Mouse (Mus musculus) embryonic facial prominence, embryonic 11.5 days (tissue): ENCODE measurements around the gene Zfp599. TPM values are rescaled to one million over a fixed set of nuclear protein-coding genes. Genes with fewer than 3 reads are reported as not detected.
"Not testable (repeated sequence)": the region's sequence is repeated elsewhere in the genome, so short reads cannot be mapped to it uniquely, and the experiment has no call there.

Source experiments
- ATAC-seq: fragments of 200-750 bp; cut with Nextera tagmentation; replicated peaks from 2 replicates; pipeline ENCODE4 v1.8.0; 2017; ENCODE audit warnings: low read depth; ENCODE audit not compliant: insufficient number of reproducible peaks, low FRiP score, low TSS enrichment
- DNase-seq: peaks from one replicate; pipeline ENCODE4 v3.0.0-alpha.2; 2015; ENCODE audit warnings: low spot score
- H3K27ac ChIP-seq: fragments of 300-500 bp; sonication (generic); replicated peaks from 2 replicates; pipeline ENCODE4 v1.5.1; 2014; ENCODE audit warnings: mild to moderate bottlenecking, low read depth, low read length, control low read depth
- H3K27me3 ChIP-seq: fragments of 300-500 bp; sonication (generic); 2 replicates; pipeline ENCODE4 v1.6.1; 2014; ENCODE audit warnings: mild to moderate bottlenecking, low read length, moderate library complexity, mixed read lengths; ENCODE audit not compliant: control insufficient read depth, insufficient read depth
- H3K36me3 ChIP-seq: fragments of 300-500 bp; sonication (generic); replicated peaks from 2 replicates; pipeline ENCODE4 v1.6.1; 2014; ENCODE audit warnings: low read depth, mild to moderate bottlenecking, low read length, moderate library complexity, mixed read lengths; ENCODE audit not compliant: control insufficient read depth, insufficient read depth
- H3K4me1 ChIP-seq: fragments of 300-500 bp; sonication (generic); 2 replicates; pipeline ENCODE4 v1.6.1; 2014; ENCODE audit warnings: low read length, mixed read lengths; ENCODE audit not compliant: control insufficient read depth, insufficient read depth
- H3K4me2 ChIP-seq: fragments of 300-500 bp; sonication (generic); 2 replicates; pipeline ENCODE4 v1.6.1; 2014; ENCODE audit warnings: low read depth, mild to moderate bottlenecking, control low read depth, low read length, moderate library complexity
- H3K4me3 ChIP-seq: fragments of 300-500 bp; sonication (generic); 2 replicates; pipeline ENCODE4 v1.5.1; 2014; ENCODE audit warnings: low read depth, low read length, control low read depth
- H3K9ac ChIP-seq: fragments of 300-500 bp; sonication (generic); replicated peaks from 2 replicates; pipeline ENCODE4 v1.6.1; 2014; ENCODE audit warnings: mild to moderate bottlenecking, control low read depth, low read length
- H3K9me3 ChIP-seq: fragments of 300-500 bp; sonication (generic); replicated peaks from 2 replicates; pipeline ENCODE4 v1.6.1; 2016; ENCODE audit warnings: mild to moderate bottlenecking, low read length, inconsistent platforms, mixed read lengths; ENCODE audit not compliant: control insufficient read depth
- WGBS: fragments of 180-500 bp; shearing (Covaris S2); extraction: QIAGEN DNeasy Blood & Tissue Kit; methylation state at CpG from one replicate; pipeline ENCODE4 v1.1.7; 2014; 5-methylcytosine and 5-hydroxymethylcytosine counted together
- polyA plus RNA-seq: library from polyadenylated mRNA; unstranded; fragments of >200 nt; fragmentation: Nextera tagmentation; extraction: Ambion mirVana; gene quantifications from 2 replicates; pipeline ENCODE4 v1.2.1, GENCODE M21; 2014

Gene Zfp599
- polyA plus RNA-seq, 1 experiment from 2014 or later = 9.6 TPM

DNA sequence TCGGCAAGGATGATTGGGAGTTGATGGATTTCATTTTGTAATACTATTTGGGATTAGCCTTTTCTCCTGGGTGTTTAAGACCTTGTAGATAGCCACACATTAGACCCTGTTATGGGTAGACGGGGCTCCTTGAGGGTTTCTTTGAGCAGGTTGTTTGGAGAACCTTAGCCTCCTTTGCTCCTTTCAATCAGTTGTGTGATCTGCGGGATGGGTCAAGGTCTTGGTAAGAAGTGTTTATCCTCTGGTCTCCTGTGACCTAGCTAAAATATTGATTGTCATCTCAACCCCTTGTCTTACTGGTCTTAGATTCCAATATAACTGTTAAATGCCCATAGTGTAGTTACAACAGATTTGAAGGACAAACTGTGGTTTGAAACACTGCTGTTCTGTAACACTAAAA is 29.6 kb downstream of the Zfp599 start:
- H3K4me2 ChIP-seq = no peak overlapping the region
- DNase-seq (no peak), ATAC-seq (no peak)
- H3K4me3 ChIP-seq = no peak overlapping the region
- H3K36me3 ChIP-seq = no peaks in the 10 kb centered on the region; the same call in 1 of the 2 replicates
- no peak overlapping the region for H3K27ac ChIP-seq
- no peaks in the 10 kb centered on the region; the same call in 1 of the 2 replicates for H3K4me1 ChIP-seq
- 94% methylated on average over 3 of the region's 3 CpGs for WGBS
- no peak overlapping the region for H3K9ac ChIP-seq
- no peaks in the 10 kb centered on the region for H3K27me3 ChIP-seq
- H3K9me3 ChIP-seq = no peaks in the 10 kb centered on the region

DNA sequence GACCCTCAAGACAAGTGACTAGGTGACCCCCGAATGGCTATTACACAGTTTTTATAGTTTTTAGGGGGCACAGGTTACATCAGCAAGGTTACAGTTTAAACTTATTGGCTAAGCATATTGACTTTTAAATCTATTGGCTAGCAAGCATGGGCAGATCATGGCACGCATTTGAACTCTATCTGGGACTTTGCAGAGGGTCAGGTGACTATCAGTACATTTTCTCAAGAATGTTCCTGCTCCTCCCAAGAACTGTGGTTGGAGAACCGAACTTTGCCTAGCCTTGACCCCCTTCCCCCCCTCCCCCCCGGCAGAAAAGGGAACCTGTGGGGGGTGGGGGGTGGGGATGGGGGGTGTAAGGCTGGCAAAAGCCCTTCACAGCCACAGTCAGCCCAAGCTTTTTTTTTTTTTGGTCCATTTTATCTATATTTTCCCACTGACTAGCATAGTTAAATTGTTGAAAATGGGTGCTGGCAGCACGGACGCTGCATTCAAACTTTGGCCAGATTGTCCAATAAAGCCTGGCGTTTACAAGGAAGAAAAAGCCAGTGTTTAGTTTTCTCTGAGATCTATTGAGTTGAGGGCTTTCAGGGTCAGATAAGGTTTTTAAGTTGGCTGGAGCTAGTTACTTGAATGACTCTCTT is 30.2 kb downstream of the Zfp599 start:
- no peak overlapping the region for H3K9ac ChIP-seq
- no peaks in the 10 kb centered on the region for H3K9me3 ChIP-seq
- no peaks in the 10 kb centered on the region; the same call in 1 of the 2 replicates for H3K4me1 ChIP-seq
- H3K36me3 ChIP-seq = no peaks in the 10 kb centered on the region
- ATAC-seq = no peak
- no peaks in the 10 kb centered on the region for H3K27me3 ChIP-seq
- WGBS = 89% methylated on average over 6 of the region's 7 CpGs
- no peak overlapping the region for H3K27ac ChIP-seq
- H3K4me3 ChIP-seq = no peak overlapping the region
- H3K4me2 ChIP-seq = no peak overlapping the region
- DNase-seq = no peak

DNA sequence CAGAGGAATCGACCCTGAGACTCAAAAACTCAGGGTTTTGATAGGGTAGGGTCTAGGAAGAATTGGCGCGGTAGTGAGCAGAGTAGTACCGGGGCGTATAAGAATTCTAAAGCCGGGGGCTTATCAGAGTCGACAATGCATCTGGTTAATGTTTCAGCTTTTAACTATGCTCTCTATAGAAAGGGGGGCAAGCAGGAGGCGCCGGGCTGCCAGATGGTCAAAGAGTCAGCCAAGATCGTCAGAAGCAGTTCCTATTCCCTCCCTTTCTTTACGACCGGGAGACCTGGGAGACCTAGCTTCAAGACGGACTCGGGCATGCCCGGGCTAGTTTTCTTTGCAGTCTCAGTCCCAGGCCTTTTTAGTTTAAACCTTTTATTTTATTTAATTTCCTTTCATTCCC is 32.8 kb downstream of the Zfp599 start:
- no peaks in the 10 kb centered on the region for H3K27me3 ChIP-seq
- 90% methylated on average over 15 of the region's 15 CpGs for WGBS
- no peaks in the 10 kb centered on the region for H3K9me3 ChIP-seq
- H3K36me3 ChIP-seq = no peaks in the 10 kb centered on the region
- no peak for DNase-seq
- H3K4me2 ChIP-seq = no peak overlapping the region
- no peak overlapping the region for H3K9ac ChIP-seq
- no peak overlapping the region for H3K4me3 ChIP-seq
- H3K4me1 ChIP-seq = no peaks in the 10 kb centered on the region; the same call in 1 of the 2 replicates
- H3K27ac ChIP-seq = no peak overlapping the region
- ATAC-seq = no peak

DNA sequence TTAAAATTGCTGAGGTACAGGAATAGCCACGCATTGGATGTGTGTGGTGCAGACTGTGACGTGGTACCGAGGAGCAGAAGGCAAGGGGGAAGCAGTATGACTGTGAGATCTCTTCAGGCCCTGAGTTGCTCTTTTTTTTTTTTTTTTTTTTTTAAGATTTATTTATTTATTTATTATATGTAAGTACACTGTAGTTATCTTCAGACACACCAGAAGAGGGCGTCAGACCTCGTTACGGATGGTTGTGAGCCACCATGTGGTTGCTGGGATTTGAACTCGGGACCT is 33.4 kb downstream of the Zfp599 start:
- not testable (repeated sequence) for H3K9me3 ChIP-seq, ATAC-seq, H3K27ac ChIP-seq, H3K9ac ChIP-seq, H3K27me3 ChIP-seq, H3K4me3 ChIP-seq, H3K36me3 ChIP-seq, DNase-seq, H3K4me1 ChIP-seq
- peak overlapping the region; percentile 55; the same call in 1 of the 2 replicates for H3K4me2 ChIP-seq
- WGBS = 72% methylated on average over 7 of the region's 7 CpGs

DNA sequence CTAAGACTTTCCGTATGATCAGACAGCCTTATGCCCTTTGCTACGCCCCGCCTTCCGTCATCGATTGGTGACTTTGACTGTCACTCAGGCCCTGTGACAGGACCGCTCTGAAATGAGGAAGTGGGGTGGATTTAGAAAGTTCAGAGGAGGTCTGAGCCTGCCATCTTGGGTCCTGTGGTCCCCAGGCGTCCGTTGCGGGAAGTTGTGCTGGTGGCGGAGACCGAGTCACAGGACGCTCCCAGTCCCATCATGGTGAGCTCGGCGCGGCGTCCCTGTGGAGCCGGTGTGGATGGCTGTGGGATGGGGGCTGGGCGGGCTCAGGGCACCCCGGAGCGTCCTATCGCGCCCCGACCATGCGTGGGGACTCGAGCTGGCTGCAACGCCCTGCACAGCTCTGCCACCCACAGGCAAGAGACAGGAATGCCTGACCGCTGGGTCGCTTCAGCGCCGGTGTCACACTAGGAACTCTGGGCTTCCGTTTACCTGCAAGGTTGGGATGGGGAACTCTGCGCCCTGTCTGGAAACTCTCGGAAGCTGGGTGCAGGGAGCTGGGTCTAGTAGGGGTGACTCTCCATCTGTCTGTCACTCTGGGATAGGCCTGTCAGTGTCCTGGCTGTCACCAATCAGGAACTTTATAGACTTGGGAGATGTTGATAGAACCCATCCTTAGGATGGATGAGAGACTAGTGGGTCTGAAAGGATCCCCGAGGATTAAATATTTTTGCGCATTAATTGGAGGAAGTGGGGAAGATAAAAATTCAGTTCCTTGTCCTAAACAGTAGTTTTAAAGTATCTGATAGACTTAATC is 33.9 kb downstream of the Zfp599 start, which contains the start of gene Zfp809:
TSS of gene Zfp809 (plus strand) at position 134 of the 808 bp plus-strand sequence.
- Histone ChIP-seq H3K4me3 (peak within 1 kb of the TSS; percentile 70), H3K9me3 (no peaks in the 10 kb centered on the region), H3K27ac (peak within 1 kb of the TSS; percentile 72; the same call in 1 of the 2 replicates), H3K27me3 (no peaks in the 10 kb centered on the region), H3K4me1 (no peaks in the 10 kb centered on the region), H3K4me2 (peak within 1 kb of the TSS; percentile 55), H3K9ac (peak within 1 kb of the TSS; percentile 84), H3K36me3 (no peaks in the 10 kb centered on the region)
- ATAC-seq = peak; percentile 98
- DNase-seq = peak; percentile 97
- under 1% methylated on average over 35 of the region's 35 CpGs for WGBS

DNA sequence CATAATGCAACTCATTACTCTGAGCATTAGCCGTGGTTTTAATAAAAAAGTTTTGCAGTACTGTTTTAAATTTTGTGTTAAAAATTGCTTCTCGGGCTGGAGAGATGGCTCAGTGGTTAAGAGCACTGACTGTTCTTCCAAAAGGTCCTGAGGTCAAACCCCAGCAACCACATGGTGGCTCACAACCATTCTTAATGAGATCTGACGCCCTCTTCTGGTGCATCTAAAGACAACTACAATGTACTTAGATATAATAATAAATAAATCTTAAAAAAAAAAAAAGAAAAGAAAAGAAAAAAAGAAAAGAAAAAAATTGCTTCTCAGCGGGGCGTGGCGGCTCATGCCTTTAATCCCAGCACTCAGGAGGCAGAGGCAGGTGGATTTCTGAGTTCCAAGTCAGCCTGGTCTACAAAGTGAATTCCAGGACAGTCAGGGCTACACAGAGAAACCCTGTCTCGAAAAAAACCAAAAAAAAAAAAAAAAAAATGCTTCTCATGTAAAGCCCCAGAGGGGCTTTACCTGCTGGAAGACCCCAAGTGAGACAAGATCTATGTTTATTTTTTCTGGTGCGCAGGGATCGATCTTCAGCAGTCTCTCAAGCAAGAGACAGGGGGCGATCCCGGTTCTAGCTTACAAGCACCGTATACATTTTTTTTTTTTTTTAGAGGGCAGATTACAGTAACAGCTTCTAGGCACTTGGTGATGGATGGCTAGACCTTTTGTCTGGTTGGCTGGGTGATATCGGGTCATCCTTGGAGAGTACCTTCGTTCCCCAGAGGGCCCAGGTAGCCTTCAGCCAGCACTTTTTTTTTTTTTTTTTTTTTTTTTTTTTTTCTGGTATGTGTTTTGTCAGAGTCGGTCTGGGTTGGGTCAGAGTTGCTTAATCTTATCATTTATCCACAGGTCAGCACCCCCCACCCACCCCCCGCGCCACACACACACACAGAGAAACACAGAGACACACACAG is 34.9 kb downstream of the Zfp599 start:
- ATAC-seq (peak; percentile 10; the same call in 1 of the 2 replicates), DNase-seq (peak; percentile 66)
- Histone ChIP-seq H3K9me3 (no peaks in the 10 kb centered on the region), H3K4me2 (peak overlapping the region; percentile 36), H3K27ac (no peak overlapping the region), H3K4me3 (peak overlapping the region; percentile 70), H3K27me3 (no peaks in the 10 kb centered on the region), H3K36me3 (no peaks in the 10 kb centered on the region), H3K9ac (peak overlapping the region; percentile 34; the same call in 1 of the 2 replicates), H3K4me1 (no peaks in the 10 kb centered on the region)
- WGBS = 22% methylated on average over 17 of the region's 17 CpGs

DNA sequence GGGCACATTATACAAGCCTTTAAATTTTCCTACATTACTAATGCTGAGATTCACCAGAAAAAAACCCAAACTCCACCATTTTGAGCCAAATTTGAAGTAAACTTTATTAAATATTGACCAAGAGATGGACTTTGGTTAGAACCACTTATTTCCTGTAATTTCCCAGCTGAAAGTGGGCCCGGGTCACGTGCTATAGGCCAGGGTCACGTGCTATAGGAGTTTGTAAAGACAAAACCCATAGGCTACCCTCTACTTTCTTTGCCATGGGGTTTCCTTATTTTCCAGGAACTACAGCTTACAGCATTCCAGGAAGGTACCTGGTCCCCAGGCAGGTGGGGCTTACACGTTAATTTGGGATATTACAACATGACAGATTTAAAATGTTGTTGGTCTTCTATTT is 35.6 kb downstream of the Zfp599 start:
- 89% methylated on average over 4 of the region's 4 CpGs for WGBS
- Histone ChIP-seq H3K36me3 (no peaks in the 10 kb centered on the region), H3K27me3 (no peaks in the 10 kb centered on the region), H3K4me3 (no peak overlapping the region), H3K4me1 (no peaks in the 10 kb centered on the region), H3K27ac (no peak overlapping the region), H3K9ac (no peak overlapping the region), H3K9me3 (no peaks in the 10 kb centered on the region), H3K4me2 (no peak overlapping the region)
- no peak for ATAC-seq
- no peak for DNase-seq
